Mouse (Mus musculus) embryo, embryonic 11.5 days (tissue): ENCODE data around the gene Hivep2.

Experiments used
- DNase-seq: peaks from one replicate; pipeline ENCODE4 v3.0.0-alpha.2; 2012; ENCODE audit warnings: low read depth, low spot score

The Hivep2 gene

GRCm38 (mm10) chr10:14164829-14165228, 199.0 kb downstream of the Hivep2 start:
- no peak for DNase-seq

GRCm38 (mm10) chr10:14168197-14168844, 202.4 kb downstream of the Hivep2 start:
- no peak for DNase-seq

DNA sequence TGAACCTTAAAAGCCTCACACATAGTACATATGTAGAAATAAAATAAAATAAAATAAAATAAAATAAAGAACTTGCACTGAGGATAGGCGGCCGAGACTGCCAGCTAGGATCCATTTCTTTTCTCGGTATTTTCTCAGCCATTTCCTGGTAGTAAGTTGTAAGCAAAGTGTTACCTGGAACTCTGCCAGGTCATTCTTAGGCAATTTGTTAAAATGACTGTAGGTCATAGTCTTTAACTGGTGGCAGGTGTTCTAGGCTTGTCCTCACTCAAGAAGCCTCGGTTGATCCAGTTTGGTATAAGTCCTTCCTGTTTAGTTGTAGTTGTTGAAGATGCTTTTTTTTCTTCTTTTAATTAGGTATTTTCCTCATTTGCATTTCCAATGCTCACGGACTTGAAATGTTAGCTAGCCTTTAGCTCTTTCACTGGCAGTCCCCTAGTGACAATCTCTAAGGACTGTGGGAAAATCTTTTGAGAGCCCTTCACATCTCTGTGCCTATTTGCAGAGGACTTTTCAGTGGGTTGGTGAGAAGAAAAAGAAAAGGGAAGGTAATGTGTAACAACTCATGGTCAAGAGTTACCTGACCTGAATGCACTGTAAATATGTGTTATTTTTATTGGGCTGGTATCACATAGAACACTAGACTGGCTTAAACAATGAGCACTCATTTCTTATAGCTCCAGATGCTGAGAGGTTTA, 203.1 kb downstream of the Hivep2 start:
- no peak for DNase-seq

- DNase-seq = no peak
These were observed 208.2 kb downstream of the Hivep2 start for GRCm38 (mm10) chr10:14174124-14174523.

DNA sequence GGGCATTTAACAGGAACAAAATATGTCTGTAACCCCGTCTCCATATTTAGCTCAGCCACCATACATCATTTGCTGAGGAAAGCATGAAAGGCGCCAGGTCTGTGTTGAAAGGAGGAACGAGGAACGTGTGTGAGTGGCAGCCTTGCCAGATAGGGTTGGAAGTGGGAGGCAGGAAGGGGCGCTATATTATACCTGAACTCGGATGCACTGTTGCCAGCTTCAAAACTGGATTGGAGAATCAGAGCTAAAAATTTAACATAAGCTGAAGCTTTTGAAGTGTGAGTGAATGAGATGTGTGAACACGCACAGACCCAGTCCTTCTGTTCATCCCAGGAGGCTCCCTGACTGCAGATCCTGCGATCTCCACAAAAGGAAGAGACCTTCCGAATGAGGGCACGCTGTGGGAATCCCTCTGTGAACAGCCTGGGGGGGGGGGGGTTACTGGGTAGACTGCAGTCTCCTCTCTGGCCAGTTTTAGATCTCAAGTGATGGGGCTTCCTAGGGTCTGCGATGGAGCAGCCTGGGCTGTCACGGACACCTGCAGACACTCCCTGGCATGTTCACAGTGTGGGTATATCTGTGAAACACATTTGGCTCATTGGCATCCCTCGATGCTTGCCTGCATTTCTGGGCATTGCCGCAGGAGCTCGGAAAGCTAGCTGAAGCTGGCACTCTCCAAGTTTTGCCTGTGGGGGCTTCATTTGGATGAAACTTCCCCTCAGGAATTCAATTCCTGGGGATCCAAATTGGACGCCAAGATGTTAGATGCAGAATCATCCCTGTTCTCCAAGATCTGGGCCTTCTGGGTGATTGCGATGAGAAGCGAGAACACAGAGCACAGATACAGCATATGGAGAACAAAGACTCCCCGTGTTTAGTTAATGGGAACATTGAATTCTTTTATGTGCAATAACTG, 213.8 kb downstream of the Hivep2 start:
- DNase-seq = no peak

DNA sequence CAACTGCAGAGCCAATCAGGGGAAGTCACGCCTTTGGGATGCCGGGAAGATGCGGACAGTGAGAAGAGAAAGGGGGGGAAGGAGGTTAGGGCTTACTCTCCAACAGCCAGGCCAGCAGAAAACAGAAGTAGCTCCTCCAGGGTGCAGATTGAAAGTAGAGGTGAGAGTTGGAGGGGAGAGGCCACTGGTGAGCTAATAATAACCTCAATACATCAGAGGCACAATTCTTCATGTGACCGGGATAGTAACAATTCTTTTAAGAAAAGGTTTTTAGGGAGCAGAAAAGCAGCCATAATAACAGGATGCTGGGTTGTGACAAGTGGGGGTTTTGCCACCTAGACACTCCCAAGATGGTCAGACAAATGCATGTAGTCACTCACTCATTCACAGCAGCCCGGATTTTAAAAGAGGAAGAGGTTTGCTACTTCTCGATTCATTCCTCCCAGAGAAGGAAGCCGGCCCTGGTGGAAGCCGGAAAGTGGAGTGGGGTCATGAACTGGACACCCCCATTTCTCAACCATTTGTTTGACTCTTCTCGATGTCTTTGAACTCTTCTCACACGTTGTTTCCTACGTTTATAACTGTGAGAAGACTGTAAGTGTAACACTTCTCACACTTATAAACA, 220.6 kb downstream of the Hivep2 start:
- no peak for DNase-seq

DNA sequence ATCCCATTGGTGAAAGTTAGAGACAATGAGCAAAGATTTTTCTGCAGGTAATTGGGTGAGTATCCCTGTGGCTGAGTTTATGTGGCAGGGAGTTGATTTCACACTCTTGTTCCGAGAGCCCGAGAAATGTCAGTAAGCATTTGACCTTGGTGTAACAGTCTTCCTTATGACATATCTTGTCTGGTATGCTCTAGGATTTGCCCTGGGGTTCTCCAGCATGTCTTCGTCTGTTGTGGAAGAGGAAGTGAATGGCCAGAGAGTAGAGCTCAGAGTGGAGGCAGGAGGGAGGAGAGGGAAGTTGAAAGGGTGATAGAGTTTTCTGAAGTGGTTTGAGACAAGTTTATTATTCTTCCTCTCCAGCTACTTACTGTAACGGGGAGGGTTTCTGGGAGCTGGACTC, 223.2 kb downstream of the Hivep2 start:
- DNase-seq = no peak

DNA sequence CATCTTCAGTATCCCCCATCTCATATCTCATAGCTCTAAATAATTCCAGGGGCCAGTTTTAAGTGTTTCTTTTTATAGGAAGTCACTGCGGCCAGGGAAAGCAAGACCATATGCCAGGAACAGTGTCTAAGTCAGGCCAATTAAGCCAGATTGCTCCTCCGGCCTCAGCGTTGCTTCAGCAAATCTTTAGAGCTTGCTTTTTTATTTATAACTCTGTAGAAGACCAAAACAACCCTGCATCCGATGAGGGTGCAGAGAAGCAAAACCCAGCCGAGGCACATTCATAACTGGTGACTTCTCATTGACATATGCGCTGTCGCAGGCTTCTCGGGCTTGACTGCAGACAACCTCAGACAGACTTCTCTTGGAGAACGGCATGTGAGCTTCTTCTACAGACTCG, 225.3 kb downstream of the Hivep2 start:
- no peak for DNase-seq

- DNase-seq = no peak
These were observed 226.3 kb downstream of the Hivep2 start for GRCm38 (mm10) chr10:14192156-14192555.

DNA sequence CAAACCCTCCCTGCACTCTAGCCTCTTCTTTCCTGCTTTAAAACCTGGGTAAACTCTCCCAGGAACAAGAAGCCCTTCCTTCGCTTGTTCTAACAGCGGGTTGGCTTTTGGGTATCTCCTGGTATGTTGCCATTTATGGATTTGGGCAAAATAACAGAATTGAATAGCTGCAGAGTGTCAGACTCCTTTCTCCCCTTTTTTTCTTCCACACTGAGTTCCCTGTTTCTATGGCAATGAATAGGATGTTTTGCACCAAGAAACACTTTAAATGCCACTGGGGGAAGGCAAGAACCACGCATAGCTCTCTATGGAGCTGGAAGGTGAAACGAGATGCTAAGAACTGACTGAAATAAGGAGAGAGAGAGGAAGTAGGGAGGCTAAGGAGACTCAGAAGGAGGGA, 227.8 kb downstream of the Hivep2 start:
- no peak for DNase-seq

DNA sequence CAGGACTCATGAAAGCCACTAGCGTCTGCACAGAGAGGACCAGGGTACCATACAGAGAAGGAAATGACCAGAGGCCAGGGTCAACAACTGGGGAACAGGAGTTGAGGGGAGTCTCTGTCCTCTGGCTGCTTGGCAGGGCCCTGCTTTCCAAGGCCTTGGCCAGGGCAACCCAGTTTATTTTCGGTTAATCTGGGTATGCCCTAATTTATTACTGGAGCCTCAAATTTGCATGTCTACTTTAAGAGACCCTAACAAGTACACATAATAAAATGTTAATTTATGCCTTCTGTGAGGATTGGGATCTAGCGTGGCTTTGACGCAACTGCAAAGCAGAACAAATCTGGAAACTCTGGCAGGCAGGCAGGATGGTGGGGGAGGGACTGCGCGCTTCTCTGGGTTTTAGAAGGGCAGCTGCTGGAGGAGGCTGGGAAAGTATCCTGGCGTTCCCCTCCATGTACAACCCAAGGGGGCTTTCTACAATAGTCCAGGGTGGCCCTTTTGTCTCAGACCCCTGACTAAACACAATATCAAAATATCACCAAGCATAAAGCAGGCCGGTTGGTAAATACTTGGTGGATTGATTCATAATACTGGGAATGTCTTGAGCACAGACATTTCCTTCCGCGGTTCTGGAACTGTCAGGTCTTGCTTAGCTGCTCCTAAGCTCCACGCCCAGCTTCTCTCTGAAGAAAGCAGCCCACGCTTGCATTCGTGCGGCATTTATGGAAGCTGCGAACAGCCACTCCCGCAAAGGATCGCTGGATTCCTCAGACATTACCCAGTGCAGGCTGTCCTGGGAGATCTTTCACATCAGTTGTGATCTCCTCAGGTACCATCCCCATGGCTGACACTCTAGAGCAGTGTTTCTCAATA, 230.1 kb downstream of the Hivep2 start:
- no peak for DNase-seq

- no peak for DNase-seq
These were observed 230.9 kb downstream of the Hivep2 start for GRCm38 (mm10) chr10:14196785-14197184.

GRCm38 (mm10) chr10:14197261-14197660, 231.4 kb downstream of the Hivep2 start:
- DNase-seq = no peak

- DNase-seq = no peak
These were observed 233.5 kb downstream of the Hivep2 start for GRCm38 (mm10) chr10:14199332-14199731.

- DNase-seq = peak; percentile 34
These were observed 234.4 kb downstream of the Hivep2 start for GRCm38 (mm10) chr10:14200310-14200709.
